Mouse (Mus musculus): Measurements from ENCODE around the gene Atp23. TPM values are rescaled to one million over a fixed set of nuclear protein-coding genes. Genes with fewer than 3 reads are reported as not detected.

Atp23 gene
- polyA plus RNA-seq, 1 experiment from 2014 or later, result 18.9 TPM

DNA sequence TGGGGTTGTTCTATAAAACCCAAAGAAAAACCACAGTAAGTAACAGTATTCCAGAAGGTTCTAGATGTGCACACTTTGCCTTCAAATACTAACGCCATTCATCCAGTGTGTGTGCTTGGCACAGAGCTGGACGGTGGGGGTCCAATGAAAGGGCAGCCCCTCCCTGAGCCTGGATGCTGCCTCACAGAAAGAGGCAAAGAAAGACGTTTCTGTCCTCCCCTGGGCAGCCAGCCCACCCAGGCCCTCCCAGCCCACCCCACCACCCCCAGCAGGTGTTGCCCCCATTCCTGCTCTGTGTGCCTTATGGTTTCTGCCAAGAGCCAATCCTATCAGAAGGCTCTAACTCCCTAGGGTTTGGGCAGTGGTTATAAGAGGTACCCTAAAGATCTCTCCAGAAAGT is 28.4 kb upstream of the Atp23 start:
- Histone ChIP-seq H3K9ac (0 out of 2 replicates have a peak overlapping the region, but pooled peaks have one; percentile 69), H3K36me3 (no peaks in the 10 kb centered on the region), H3K4me1 (peaks cover 73% of the 10 kb centered on the region), H3K27me3 (no peaks in the 10 kb centered on the region), H3K4me3 (no peak overlapping the region), H3K9me3 (no peaks in the 10 kb centered on the region), H3K27ac (peak overlapping the region; percentile 99), H3K4me2 (replicated peaks) (peak overlapping the region; percentile 74)
- WGBS, result 45% methylated on average over 3 of the region's 3 CpGs
- ATAC-seq (ENCODE audit: low FRiP score, low read depth), result no peak

DNA sequence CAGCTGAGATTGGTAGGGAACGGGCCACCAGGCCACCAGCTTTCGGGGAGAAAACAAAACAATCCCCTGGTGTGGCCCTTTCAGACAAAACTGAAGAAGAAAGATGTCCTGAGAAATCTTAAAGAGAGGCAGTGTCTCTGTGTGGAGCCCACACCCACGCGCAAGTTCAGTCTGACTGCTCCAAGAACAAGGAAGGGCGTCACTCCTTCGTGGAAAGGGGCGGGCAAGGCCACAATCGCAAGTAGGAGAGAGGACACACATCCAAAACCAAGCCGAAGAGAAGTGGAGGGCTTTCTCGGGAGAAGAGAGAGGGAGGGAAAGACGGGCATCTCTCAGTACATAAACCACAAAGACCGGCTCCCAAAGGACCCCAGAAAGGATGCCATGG is 27.7 kb upstream of the Atp23 start:
- peaks cover 66% of the 10 kb centered on the region for H3K4me1 ChIP-seq
- peak overlapping the region; percentile 48 for H3K4me3 ChIP-seq
- H3K9ac ChIP-seq, result peak overlapping the region; percentile 69
- H3K27me3 ChIP-seq, result no peaks in the 10 kb centered on the region
- peak overlapping the region; percentile 99 for H3K27ac ChIP-seq
- 24% methylated on average over 12 of the region's 12 CpGs for WGBS
- H3K9me3 ChIP-seq, result no peaks in the 10 kb centered on the region
- peak overlapping the region; percentile 74 for H3K4me2 ChIP-seq (replicated peaks)
- ATAC-seq (ENCODE audit: low FRiP score, low read depth), result no peak
- H3K36me3 ChIP-seq, result no peaks in the 10 kb centered on the region

GRCm38 (mm10) chr10:126928011-126928818 is 27.1 kb upstream of the Atp23 start:
- peak; percentile 49; the same call in 1 of the 2 replicates for ATAC-seq (ENCODE audit: low FRiP score, low read depth)
- peak overlapping the region; percentile 48 for H3K4me3 ChIP-seq
- H3K9ac ChIP-seq, result peak overlapping the region; percentile 69
- peak overlapping the region; percentile 99 for H3K27ac ChIP-seq
- no peaks in the 10 kb centered on the region for H3K27me3 ChIP-seq
- under 1% methylated on average over 39 of the region's 39 CpGs for WGBS
- H3K4me2 ChIP-seq (replicated peaks), result peak overlapping the region; percentile 74
- no peaks in the 10 kb centered on the region for H3K9me3 ChIP-seq
- H3K4me1 ChIP-seq, result peaks cover 60% of the 10 kb centered on the region
- no peaks in the 10 kb centered on the region for H3K36me3 ChIP-seq

- Histone ChIP-seq H3K4me3 (peak overlapping the region; percentile 48), H3K9ac (peak overlapping the region; percentile 69; the same call in 1 of the 2 replicates), H3K4me1 (peaks cover 60% of the 10 kb centered on the region), H3K9me3 (no peaks in the 10 kb centered on the region), H3K4me2 (replicated peaks) (peak overlapping the region; percentile 74), H3K36me3 (no peaks in the 10 kb centered on the region), H3K27me3 (no peaks in the 10 kb centered on the region), H3K27ac (peak overlapping the region; percentile 99)
- ATAC-seq (ENCODE audit: low FRiP score, low read depth), result no peak
- WGBS, result 20% methylated on average over 11 of the region's 11 CpGs
These were observed 26.2 kb upstream of the Atp23 start for GRCm38 (mm10) chr10:126927101-126927961.

DNA sequence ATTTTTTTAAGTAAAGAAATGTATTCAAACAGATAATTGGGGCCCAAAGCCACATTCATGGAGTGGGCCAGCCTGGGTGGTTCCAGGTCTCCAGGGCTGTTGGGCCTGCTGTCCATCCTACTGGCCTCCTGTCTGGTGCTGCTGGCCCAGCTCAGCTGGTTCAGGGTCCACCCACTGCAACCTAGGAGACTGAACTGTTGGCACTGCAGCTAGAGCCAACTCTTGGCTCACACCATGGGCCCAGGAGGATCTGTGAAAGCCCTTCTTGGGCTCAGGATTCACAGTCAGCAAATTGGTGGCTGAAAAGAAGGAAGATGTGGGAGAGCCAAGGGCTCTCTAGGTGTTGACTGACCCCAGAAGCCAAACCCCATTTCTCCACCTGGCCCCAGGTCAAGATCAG is 24.2 kb upstream of the Atp23 start:
- H3K4me2 ChIP-seq (replicated peaks), result no peak overlapping the region
- peaks cover 44% of the 10 kb centered on the region for H3K4me1 ChIP-seq
- H3K27ac ChIP-seq, result no peak overlapping the region
- H3K9me3 ChIP-seq, result no peaks in the 10 kb centered on the region
- no peak overlapping the region for H3K4me3 ChIP-seq
- ATAC-seq (ENCODE audit: low FRiP score, low read depth), result no peak
- H3K9ac ChIP-seq, result no peak overlapping the region
- no peaks in the 10 kb centered on the region for H3K27me3 ChIP-seq
- H3K36me3 ChIP-seq, result no peaks in the 10 kb centered on the region

DNA sequence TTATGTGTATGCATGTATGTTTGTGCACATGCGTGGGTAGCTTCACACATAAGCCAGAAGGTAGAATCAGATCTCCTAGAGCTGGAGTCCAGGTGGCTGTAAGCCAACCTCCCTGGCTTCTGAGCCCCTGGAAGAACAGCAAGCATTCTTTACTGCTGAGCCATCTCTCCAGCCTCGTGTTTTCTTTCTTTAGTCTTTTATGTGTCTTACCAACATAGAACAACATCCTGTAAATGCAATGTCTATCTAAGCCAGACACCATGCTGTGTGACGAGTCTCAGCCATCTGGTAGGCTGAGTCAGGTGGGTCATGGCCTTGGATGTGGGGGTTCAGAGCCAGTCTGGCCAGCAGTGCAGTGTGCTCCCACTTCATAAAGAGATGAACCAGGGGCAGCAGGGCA is 22.9 kb upstream of the Atp23 start:
- Histone ChIP-seq H3K4me3 (no peak overlapping the region), H3K27me3 (no peaks in the 10 kb centered on the region), H3K4me1 (peaks cover 31% of the 10 kb centered on the region), H3K27ac (no peak overlapping the region), H3K36me3 (no peaks in the 10 kb centered on the region), H3K9me3 (peaks cover 8% of the 10 kb centered on the region), H3K4me2 (replicated peaks) (no peak overlapping the region), H3K9ac (no peak overlapping the region)
- ATAC-seq (ENCODE audit: low FRiP score, low read depth), result no peak
- WGBS, result 56% methylated on average over 3 of the region's 3 CpGs

DNA sequence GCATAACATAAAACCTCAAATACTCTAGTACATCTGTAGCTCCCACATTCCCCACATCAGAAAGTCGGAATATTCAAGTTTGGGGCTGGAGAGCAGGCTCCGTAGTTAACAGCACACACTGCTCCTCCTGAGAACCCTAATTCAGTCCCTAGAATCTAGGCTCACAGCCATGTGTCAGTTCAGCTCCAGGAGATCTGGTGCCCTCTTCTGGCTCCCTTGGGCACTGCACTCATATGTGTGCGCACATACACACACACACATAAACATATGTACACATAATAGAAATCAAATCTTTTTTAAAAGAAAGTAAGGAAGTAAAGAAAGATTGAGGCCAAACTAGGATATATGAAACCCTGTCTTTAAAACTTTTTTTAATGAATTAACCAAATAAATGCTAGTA is 19.1 kb upstream of the Atp23 start:
- Histone ChIP-seq H3K27ac (no peak overlapping the region), H3K4me1 (no peaks in the 10 kb centered on the region), H3K27me3 (no peaks in the 10 kb centered on the region), H3K9ac (no peak overlapping the region), H3K36me3 (no peaks in the 10 kb centered on the region), H3K9me3 (peaks cover 8% of the 10 kb centered on the region), H3K4me3 (no peak overlapping the region), H3K4me2 (replicated peaks) (no peak overlapping the region)
- ATAC-seq (ENCODE audit: low FRiP score, low read depth), result no peak
- WGBS, result 96% methylated on average over 3 of the region's 3 CpGs

DNA sequence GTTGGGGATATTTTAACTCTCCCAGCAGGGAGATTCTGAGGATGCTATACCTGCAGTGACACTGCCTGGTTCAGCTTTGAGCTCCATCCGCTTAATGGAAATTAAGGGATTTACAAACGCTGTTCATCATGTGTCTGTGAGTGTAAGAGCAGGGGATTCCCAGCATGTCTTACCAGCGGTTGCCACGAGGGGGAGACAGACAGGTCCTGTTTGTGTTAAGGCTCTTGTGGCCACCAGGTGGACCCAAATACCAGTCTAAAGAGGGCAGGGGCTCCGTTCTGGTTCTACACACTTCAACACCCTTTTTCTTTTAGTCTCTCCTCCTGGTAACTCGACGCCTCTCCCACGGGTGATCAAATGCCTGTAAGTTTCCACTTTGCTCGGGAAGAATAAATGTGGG is 17.9 kb upstream of the Atp23 start:
- Histone ChIP-seq H3K36me3 (no peaks in the 10 kb centered on the region), H3K9ac (no peak overlapping the region), H3K27me3 (no peaks in the 10 kb centered on the region), H3K4me1 (no peaks in the 10 kb centered on the region), H3K9me3 (peaks cover 8% of the 10 kb centered on the region), H3K4me3 (no peak overlapping the region), H3K27ac (no peak overlapping the region), H3K4me2 (replicated peaks) (no peak overlapping the region; the same call in 1 of the 2 replicates)
- WGBS, result 2% methylated on average over 9 of the region's 9 CpGs
- ATAC-seq (ENCODE audit: low FRiP score, low read depth), result peak; percentile 86

- H3K4me3 ChIP-seq, result no peak overlapping the region
- no peak for ATAC-seq (ENCODE audit: low FRiP score, low read depth)
- H3K9me3 ChIP-seq, result 0 out of 2 replicates have a peak, but pooled peaks cover 3% of the 10 kb centered on the region
- H3K4me2 ChIP-seq (replicated peaks), result no peak overlapping the region
- H3K36me3 ChIP-seq, result no peaks in the 10 kb centered on the region
- H3K27me3 ChIP-seq, result no peaks in the 10 kb centered on the region
- 91% methylated on average over 5 of the region's 5 CpGs for WGBS
- H3K9ac ChIP-seq, result no peak overlapping the region
- no peaks in the 10 kb centered on the region for H3K4me1 ChIP-seq
- no peak overlapping the region for H3K27ac ChIP-seq
These were observed 13.1 kb upstream of the Atp23 start for GRCm38 (mm10) chr10:126914288-126914687.

DNA sequence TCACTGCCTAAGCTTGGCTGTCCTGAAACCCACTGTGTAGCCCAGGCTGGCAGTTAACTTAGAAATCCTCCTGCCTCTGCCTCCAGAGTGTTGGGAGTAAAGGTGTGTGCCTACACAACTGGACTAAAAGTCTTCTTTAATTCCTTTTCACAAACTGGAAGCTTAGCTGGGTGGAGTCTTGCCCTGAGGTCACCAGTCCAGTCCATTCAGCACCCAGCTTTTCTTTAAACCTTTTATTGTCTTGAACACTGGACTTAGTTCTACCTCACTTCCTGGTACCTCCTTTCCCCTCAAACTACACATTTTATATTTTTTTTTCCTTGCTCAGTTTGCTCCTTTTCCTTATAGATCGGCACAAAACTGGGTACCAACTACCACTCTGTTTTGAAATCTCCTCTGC is 10.3 kb upstream of the Atp23 start:
- H3K4me1 ChIP-seq, result no peaks in the 10 kb centered on the region

GRCm38 (mm10) chr10:126906811-126907210 is 5.7 kb upstream of the Atp23 start:
- H3K4me2 ChIP-seq (replicated peaks), result no peak overlapping the region
- 0 out of 2 replicates have a peak, but pooled peaks cover 3% of the 10 kb centered on the region for H3K9me3 ChIP-seq
- H3K9ac ChIP-seq, result no peak overlapping the region
- no peak overlapping the region for H3K4me3 ChIP-seq
- H3K36me3 ChIP-seq, result no peaks in the 10 kb centered on the region
- H3K27me3 ChIP-seq, result no peaks in the 10 kb centered on the region
- ATAC-seq (ENCODE audit: low FRiP score, low read depth), result no peak
- H3K27ac ChIP-seq, result no peak overlapping the region
- H3K4me1 ChIP-seq, result no peaks in the 10 kb centered on the region
- 94% methylated on average over 5 of the region's 5 CpGs for WGBS

More for the DNA sequence above, 10.3 kb upstream of the Atp23 start:
- H3K27me3 ChIP-seq, result no peaks in the 10 kb centered on the region
- H3K4me3 ChIP-seq, result no peak overlapping the region
- H3K9ac ChIP-seq, result no peak overlapping the region
- no peak overlapping the region for H3K4me2 ChIP-seq (replicated peaks)
- ATAC-seq (ENCODE audit: low FRiP score, low read depth), result no peak
- no peaks in the 10 kb centered on the region for H3K36me3 ChIP-seq
- WGBS, result 84% methylated on average over 1 of the region's 1 CpGs
- H3K27ac ChIP-seq, result no peak overlapping the region
- H3K9me3 ChIP-seq, result 0 out of 2 replicates have a peak, but pooled peaks cover 3% of the 10 kb centered on the region

- H3K36me3 ChIP-seq, result no peaks in the 10 kb centered on the region
- H3K27me3 ChIP-seq, result no peaks in the 10 kb centered on the region
- H3K9me3 ChIP-seq, result 0 out of 2 replicates have a peak, but pooled peaks cover 3% of the 10 kb centered on the region
- peak overlapping the region; percentile 50 for H3K4me3 ChIP-seq
- WGBS, result 2% methylated on average over 30 of the region's 30 CpGs
- ATAC-seq (ENCODE audit: low FRiP score, low read depth), result peak; percentile 78; the same call in 1 of the 2 replicates
- H3K9ac ChIP-seq, result peak overlapping the region; percentile 65
- H3K4me2 ChIP-seq (replicated peaks), result peak overlapping the region; percentile 75
- peaks cover 5% of the 10 kb centered on the region for H3K4me1 ChIP-seq
- H3K27ac ChIP-seq, result peak overlapping the region; percentile 79
These were observed 4.5 kb upstream of the Atp23 start for GRCm38 (mm10) chr10:126905650-126906075.

Data from limb, embryonic 13.5 days (tissue).